Mouse (Mus musculus) stomach, postnatal 0 days (tissue): Measurements from ENCODE around the gene Qk. TPM values are rescaled to one million over a fixed set of nuclear protein-coding genes. Genes with fewer than 3 reads are reported as not detected.

ENCODE experiments used
- ATAC-seq: fragments of 200-750 bp; cut with Nextera tagmentation; 2 replicates; pipeline ENCODE4 v1.8.0; 2017; ENCODE audit not compliant: low FRiP score, low TSS enrichment
- DNase-seq: peaks from one replicate; pipeline ENCODE4 v3.0.0-alpha.2; 2016; ENCODE audit warnings: low spot score
- H3K27ac ChIP-seq: fragments of 300-500 bp; sonication (generic); replicated peaks from 2 replicates; pipeline ENCODE4 v1.5.1; 2014; ENCODE audit warnings: mild to moderate bottlenecking, control low read depth
- H3K27me3 ChIP-seq: fragments of 300-500 bp; sonication (generic); 2 replicates; pipeline ENCODE4 v1.6.1; 2014; ENCODE audit warnings: low read length; ENCODE audit not compliant: control insufficient read depth, insufficient read depth
- H3K36me3 ChIP-seq: fragments of 300-500 bp; sonication (generic); 2 replicates; pipeline ENCODE4 v1.6.1; 2014; ENCODE audit warnings: low read length, mixed read lengths; ENCODE audit not compliant: control insufficient read depth, insufficient read depth
- H3K4me1 ChIP-seq: fragments of 300-500 bp; sonication (generic); replicated peaks from 2 replicates; pipeline ENCODE4 v1.6.1; 2014; ENCODE audit warnings: antibody characterized with exemption; ENCODE audit not compliant: control insufficient read depth, insufficient read depth
- H3K4me2 ChIP-seq: fragments of 300-500 bp; sonication (generic); replicated peaks from 2 replicates; pipeline ENCODE4 v1.6.1; 2014; ENCODE audit warnings: low read depth, mild to moderate bottlenecking, control low read depth, moderate library complexity
- H3K4me3 ChIP-seq: fragments of 300-500 bp; sonication (generic); 2 replicates; pipeline ENCODE4 v1.5.1; 2014; ENCODE audit warnings: low read depth, low read length, control low read depth
- H3K9ac ChIP-seq: fragments of 300-500 bp; sonication (generic); 2 replicates; pipeline ENCODE4 v1.6.1; 2014; ENCODE audit warnings: mild to moderate bottlenecking, low read length, control low read depth, mixed read lengths
- H3K9me3 ChIP-seq: fragments of 300-500 bp; sonication (generic); 2 replicates; pipeline ENCODE4 v1.6.1; 2016; ENCODE audit warnings: low read length; ENCODE audit not compliant: control insufficient read depth
- CTCF ChIP-seq: IDR thresholded peaks from 2 replicates; pipeline ENCODE4 v1.5.1; 2016; ENCODE audit warnings: antibody characterized with exemption, low read depth, mild to moderate bottlenecking, moderate library complexity
- EP300 ChIP-seq: optimal IDR thresholded peaks from 2 replicates; pipeline ENCODE3; 2016; ENCODE audit warnings: antibody characterized with exemption
- WGBS: fragments of 180-500 bp; shearing (Covaris S2); extraction: QIAGEN DNeasy Blood & Tissue Kit; methylation state at CpG from one replicate; pipeline ENCODE4 v1.1.7; 2014; 5-methylcytosine and 5-hydroxymethylcytosine counted together
- polyA plus RNA-seq: library from polyadenylated mRNA; unstranded; fragments of >200 nt; fragmentation: Nextera tagmentation; extraction: Ambion mirVana; gene quantifications from 2 replicates; pipeline ENCODE4 v1.2.1, GENCODE M21; 2015

Gene Qk
- polyA plus RNA-seq, 1 experiment from 2014 or later = 9.7 TPM

DNA sequence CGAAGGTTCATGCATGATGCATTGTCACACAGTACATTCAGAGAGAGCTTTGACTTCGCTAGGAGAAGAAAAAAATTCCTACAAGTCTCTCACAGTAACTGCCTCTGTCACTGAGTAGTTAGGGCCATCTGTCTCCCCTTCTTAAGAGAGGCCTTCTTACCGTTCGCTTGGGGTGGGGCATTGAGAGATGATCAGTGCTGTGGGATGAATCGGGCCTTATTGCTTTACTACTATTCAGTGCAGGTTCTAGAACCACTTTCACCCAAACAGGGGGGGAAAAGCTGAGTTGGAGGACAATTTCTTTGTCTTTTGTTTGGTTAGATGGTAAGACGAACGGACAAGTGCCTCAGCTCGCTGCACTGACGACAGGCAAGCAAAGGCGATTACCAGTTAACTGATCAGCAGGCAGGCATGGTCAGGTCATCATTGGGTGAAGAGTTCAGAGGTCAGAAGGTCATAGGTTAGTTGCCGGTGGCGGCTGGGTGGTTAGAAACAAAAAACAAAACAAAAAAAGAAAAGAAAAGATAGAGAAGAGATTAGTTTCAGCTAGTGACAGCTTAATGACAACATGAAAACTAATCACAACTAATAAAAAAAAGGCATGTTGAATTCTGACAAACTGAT, 110.4 kb downstream of the Qk start:
- WGBS = 54% methylated on average over 12 of the region's 12 CpGs

DNA sequence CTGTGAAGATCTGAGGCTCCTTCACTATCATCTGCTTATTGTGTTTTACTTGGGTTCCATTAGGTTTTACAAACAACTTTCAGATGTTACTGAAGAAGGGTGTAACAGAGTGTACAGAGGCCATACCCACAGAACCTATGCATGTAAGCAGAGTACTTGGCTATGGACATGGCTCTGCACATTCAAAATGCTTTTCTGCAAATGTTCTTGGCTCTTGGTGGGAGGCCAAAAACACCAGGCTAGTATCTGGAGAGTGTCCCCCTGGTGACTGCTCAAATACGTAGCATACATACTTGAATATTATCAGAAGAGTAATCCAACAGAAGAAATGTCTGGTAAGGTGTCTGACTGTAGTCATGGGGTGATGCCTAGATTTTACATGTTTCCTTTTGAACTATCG, 121.0 kb downstream of the Qk start:
- ATAC-seq (no peak), DNase-seq (no peak)
- H3K27me3 ChIP-seq = no peaks in the 10 kb centered on the region
- H3K9me3 ChIP-seq = no peaks in the 10 kb centered on the region
- no peak for TF ChIP-seq EP300
- TF ChIP-seq CTCF = 0 out of 2 replicates have a peak, but pooled peaks have one; percentile 22
- no peaks in the 10 kb centered on the region for H3K36me3 ChIP-seq
- H3K9ac ChIP-seq = no peak overlapping the region
- H3K4me3 ChIP-seq = no peak overlapping the region
- 72% methylated on average over 2 of the region's 2 CpGs for whole genome bisulfite sequencing
- no peaks in the 10 kb centered on the region for H3K4me1 ChIP-seq
- H3K27ac ChIP-seq = no peak overlapping the region
- no peak overlapping the region for H3K4me2 ChIP-seq

More for the DNA sequence above, 110.4 kb downstream of the Qk start:
- no peak overlapping the region for H3K4me2 ChIP-seq
- no peak overlapping the region for H3K9ac ChIP-seq
- H3K27me3 ChIP-seq = no peaks in the 10 kb centered on the region
- DNase-seq (no peak), ATAC-seq (no peak)
- no peak overlapping the region for H3K27ac ChIP-seq
- H3K4me1 ChIP-seq = no peaks in the 10 kb centered on the region
- H3K9me3 ChIP-seq = no peaks in the 10 kb centered on the region
- TF ChIP-seq EP300 (no peak), CTCF (no peak)
- H3K36me3 ChIP-seq = peaks cover 4% of the 10 kb centered on the region; the same call in 1 of the 2 replicates
- no peak overlapping the region for H3K4me3 ChIP-seq

DNA sequence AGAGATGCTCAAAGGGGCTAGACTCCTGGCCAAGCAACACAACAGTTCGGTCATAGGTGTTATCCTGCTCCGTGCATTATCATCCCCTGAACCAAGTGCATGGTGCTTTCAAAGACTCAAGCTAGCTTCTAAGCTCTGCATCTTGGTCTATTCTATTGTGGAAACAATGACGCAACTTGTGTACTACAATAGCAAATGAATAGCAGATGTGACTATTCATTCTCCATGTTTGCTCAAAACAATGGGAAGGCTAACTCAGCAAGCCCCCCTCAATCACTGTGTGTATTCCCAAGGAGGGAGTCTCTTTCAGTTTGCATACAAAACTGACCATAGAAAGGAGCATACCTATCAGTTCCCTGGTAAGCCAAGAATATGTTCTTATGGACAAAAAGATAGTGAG, 121.4 kb downstream of the Qk start:
- Histone ChIP-seq H3K4me2 (no peak overlapping the region), H3K4me1 (no peaks in the 10 kb centered on the region), H3K27me3 (no peaks in the 10 kb centered on the region), H3K4me3 (no peak overlapping the region), H3K9me3 (no peaks in the 10 kb centered on the region), H3K9ac (no peak overlapping the region), H3K36me3 (no peaks in the 10 kb centered on the region), H3K27ac (no peak overlapping the region)
- WGBS = 96% methylated on average over 3 of the region's 3 CpGs
- DNase-seq (no peak), ATAC-seq (no peak)
- no peak for TF ChIP-seq EP300
- TF ChIP-seq CTCF = no peak

DNA sequence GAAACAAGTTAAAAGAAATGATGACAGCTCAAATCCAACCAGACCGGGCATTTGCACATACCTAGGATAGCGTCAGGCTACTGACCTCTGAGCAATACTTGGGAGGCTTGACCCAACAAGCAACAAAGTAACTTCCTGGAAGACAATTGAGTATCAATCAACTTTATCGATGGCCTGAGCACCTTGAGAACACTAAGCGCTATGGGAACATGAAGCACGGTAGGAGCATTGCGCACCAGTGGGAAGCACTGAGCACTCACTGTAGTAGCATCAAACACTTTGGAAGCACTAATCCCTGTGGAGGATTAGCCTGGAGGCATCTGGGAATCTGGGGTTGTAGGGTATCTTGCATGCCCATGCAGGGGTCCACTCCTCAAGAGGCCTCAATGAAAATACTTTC, 124.0 kb downstream of the Qk start:
- Histone ChIP-seq H3K27ac (no peak overlapping the region), H3K4me2 (no peak overlapping the region), H3K4me1 (no peaks in the 10 kb centered on the region), H3K9me3 (no peaks in the 10 kb centered on the region), H3K9ac (no peak overlapping the region), H3K27me3 (no peaks in the 10 kb centered on the region), H3K36me3 (no peaks in the 10 kb centered on the region), H3K4me3 (no peak overlapping the region)
- DNase-seq = no peak
- ATAC-seq = no peak
- WGBS = 90% methylated on average over 6 of the region's 6 CpGs
- TF ChIP-seq EP300 (no peak), CTCF (no peak)

DNA sequence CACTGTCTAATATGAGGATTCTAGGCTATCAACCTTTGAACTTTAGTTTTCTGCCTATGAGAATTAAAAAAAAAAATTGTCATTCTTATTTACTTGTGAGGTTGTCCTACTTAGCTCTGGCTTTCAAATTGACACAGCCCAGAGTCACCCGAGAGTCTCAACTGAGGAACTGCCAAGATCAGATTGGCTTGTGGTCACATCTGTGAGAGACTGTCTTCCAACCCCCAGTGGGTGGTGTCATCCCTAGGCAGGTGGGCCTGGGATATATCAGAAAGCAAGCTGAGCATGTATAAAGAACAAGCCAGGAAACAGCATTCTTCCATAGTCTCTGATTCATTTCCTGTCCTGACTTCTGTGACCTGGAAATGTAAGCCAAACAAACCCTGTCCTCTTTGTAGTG, 128.8 kb downstream of the Qk start:
- no peaks in the 10 kb centered on the region for H3K36me3 ChIP-seq
- TF ChIP-seq EP300 (no peak), CTCF (no peak)
- WGBS = 86% methylated on average over 1 of the region's 1 CpGs
- H3K4me3 ChIP-seq = no peak overlapping the region
- H3K27ac ChIP-seq = no peak overlapping the region
- H3K9me3 ChIP-seq = no peaks in the 10 kb centered on the region
- ATAC-seq (no peak), DNase-seq (no peak)
- no peak overlapping the region for H3K9ac ChIP-seq
- no peaks in the 10 kb centered on the region for H3K27me3 ChIP-seq
- no peaks in the 10 kb centered on the region for H3K4me1 ChIP-seq
- H3K4me2 ChIP-seq = no peak overlapping the region

- Histone ChIP-seq H3K9me3 (no peaks in the 10 kb centered on the region), H3K36me3 (no peaks in the 10 kb centered on the region), H3K4me1 (no peaks in the 10 kb centered on the region), H3K4me3 (no peak overlapping the region), H3K27me3 (no peaks in the 10 kb centered on the region), H3K9ac (no peak overlapping the region), H3K27ac (no peak overlapping the region), H3K4me2 (no peak overlapping the region)
- TF ChIP-seq EP300 (no peak), CTCF (no peak)
- DNase-seq (no peak), ATAC-seq (no peak)
- 57% methylated on average over 3 of the region's 3 CpGs for WGBS
Measured at GRCm38 (mm10) chr17:10188481-10188880, 131.2 kb downstream of the Qk start.
